Mouse (Mus musculus): ENCODE results near the gene Mcat. TPM values are rescaled to one million over a fixed set of nuclear protein-coding genes. Genes with fewer than 3 reads are reported as not detected.

Gene Mcat
- polyA plus RNA-seq (2014; fragmentation: Nextera tagmentation; extraction: Ambion mirVana): 31.8 and 36.6 TPM in 2 replicates

GRCm38 (mm10) chr15:83563327-83563856 is at the start of gene Mcat, which contains the start of gene Tspo:
Gene Mcat (minus strand): TSS chr15:83563787.
Gene Tspo (plus strand): TSS chr15:83563592.
- Histone ChIP-seq H3K9ac (replicated peaks; ENCODE audit: low read depth, low read length) (peak within 1 kb of the TSS; percentile 52), H3K9me3 (ENCODE audit: control insufficient read depth, low read length) (no peaks in the 10 kb centered on the region), H3K4me2 (ENCODE audit: low read depth, low read length) (peak within 1 kb of the TSS; percentile 64), H3K27ac (ENCODE audit: low read depth, low read length) (no peak within 1 kb of the TSS), H3K27me3 (ENCODE audit: control insufficient read depth, insufficient read depth, low read length) (peaks cover 4% of the 10 kb centered on the region), H3K36me3 (ENCODE audit: control insufficient read depth, insufficient read depth, low read length) (no peaks in the 10 kb centered on the region), H3K4me1 (ENCODE audit: control insufficient read depth, insufficient read depth, low read length) (peaks cover 14% of the 10 kb centered on the region; the same call in 1 of the 2 replicates), H3K4me3 (ENCODE audit: low read depth, low read length) (peak within 1 kb of the TSS; percentile 25)
- ATAC-seq (ENCODE audit: low read depth): no peak
- WGBS: under 1% methylated on average over 28 of the region's 28 CpGs

- no peak for ATAC-seq (ENCODE audit: low read depth)
- peaks cover 5% of the 10 kb centered on the region; the same call in 1 of the 2 replicates for H3K36me3 ChIP-seq (ENCODE audit: control insufficient read depth, insufficient read depth, low read length)
Observed at GRCm38 (mm10) chr15:83607115-83607802, 43.7 kb upstream of the Mcat start.

GRCm38 (mm10) chr15:83606700-83607099 is 43.1 kb upstream of the Mcat start:
- Histone ChIP-seq H3K9me3 (ENCODE audit: control insufficient read depth, low read length) (no peaks in the 10 kb centered on the region), H3K36me3 (ENCODE audit: control insufficient read depth, insufficient read depth, low read length) (peaks cover under 1% of the 10 kb centered on the region; the same call in 1 of the 2 replicates), H3K4me3 (ENCODE audit: low read depth, low read length) (no peak overlapping the region), H3K4me1 (ENCODE audit: control insufficient read depth, insufficient read depth, low read length) (no peaks in the 10 kb centered on the region), H3K9ac (replicated peaks; ENCODE audit: low read depth, low read length) (no peak overlapping the region), H3K27me3 (ENCODE audit: control insufficient read depth, insufficient read depth, low read length) (no peaks in the 10 kb centered on the region), H3K27ac (ENCODE audit: low read depth, low read length) (no peak overlapping the region), H3K4me2 (ENCODE audit: low read depth, low read length) (no peak overlapping the region)
- ATAC-seq (ENCODE audit: low read depth): no peak
- 87% methylated on average over 8 of the region's 8 CpGs for WGBS

More at GRCm38 (mm10) chr15:83607115-83607802, 43.7 kb upstream of the Mcat start:
- Histone ChIP-seq H3K27ac (ENCODE audit: low read depth, low read length) (no peak overlapping the region), H3K4me3 (ENCODE audit: low read depth, low read length) (no peak overlapping the region), H3K9me3 (ENCODE audit: control insufficient read depth, low read length) (no peaks in the 10 kb centered on the region), H3K4me1 (ENCODE audit: control insufficient read depth, insufficient read depth, low read length) (no peaks in the 10 kb centered on the region), H3K4me2 (ENCODE audit: low read depth, low read length) (no peak overlapping the region), H3K9ac (replicated peaks; ENCODE audit: low read depth, low read length) (no peak overlapping the region), H3K27me3 (ENCODE audit: control insufficient read depth, insufficient read depth, low read length) (no peaks in the 10 kb centered on the region)
- WGBS: 50% methylated on average over 15 of the region's 15 CpGs

GRCm38 (mm10) chr15:83606216-83606615 is 42.6 kb upstream of the Mcat start:
- Histone ChIP-seq H3K9ac (replicated peaks; ENCODE audit: low read depth, low read length) (no peak overlapping the region), H3K36me3 (ENCODE audit: control insufficient read depth, insufficient read depth, low read length) (no peaks in the 10 kb centered on the region), H3K4me3 (ENCODE audit: low read depth, low read length) (no peak overlapping the region), H3K27ac (ENCODE audit: low read depth, low read length) (no peak overlapping the region), H3K9me3 (ENCODE audit: control insufficient read depth, low read length) (no peaks in the 10 kb centered on the region), H3K4me2 (ENCODE audit: low read depth, low read length) (no peak overlapping the region), H3K27me3 (ENCODE audit: control insufficient read depth, insufficient read depth, low read length) (no peaks in the 10 kb centered on the region), H3K4me1 (ENCODE audit: control insufficient read depth, insufficient read depth, low read length) (no peaks in the 10 kb centered on the region)
- 92% methylated on average over 11 of the region's 11 CpGs for WGBS
- no peak for ATAC-seq (ENCODE audit: low read depth)

GRCm38 (mm10) chr15:83603426-83603825 is 39.8 kb upstream of the Mcat start:
- Histone ChIP-seq H3K4me2 (ENCODE audit: low read depth, low read length) (no peak overlapping the region), H3K27ac (ENCODE audit: low read depth, low read length) (no peak overlapping the region), H3K36me3 (ENCODE audit: control insufficient read depth, insufficient read depth, low read length) (no peaks in the 10 kb centered on the region), H3K9me3 (ENCODE audit: control insufficient read depth, low read length) (no peaks in the 10 kb centered on the region), H3K4me3 (ENCODE audit: low read depth, low read length) (no peak overlapping the region), H3K4me1 (ENCODE audit: control insufficient read depth, insufficient read depth, low read length) (no peaks in the 10 kb centered on the region), H3K9ac (replicated peaks; ENCODE audit: low read depth, low read length) (no peak overlapping the region), H3K27me3 (ENCODE audit: control insufficient read depth, insufficient read depth, low read length) (no peaks in the 10 kb centered on the region)
- WGBS: 98% methylated on average over 7 of the region's 7 CpGs
- no peak for ATAC-seq (ENCODE audit: low read depth)

- H3K4me3 ChIP-seq (ENCODE audit: low read depth, low read length): no peak overlapping the region
Observed at GRCm38 (mm10) chr15:83603046-83603396, 39.4 kb upstream of the Mcat start.

GRCm38 (mm10) chr15:83602372-83603045 is 38.9 kb upstream of the Mcat start:
- WGBS: 79% methylated on average over 13 of the region's 13 CpGs
- no peak for ATAC-seq (ENCODE audit: low read depth)

More at GRCm38 (mm10) chr15:83603046-83603396, 39.4 kb upstream of the Mcat start:
- Histone ChIP-seq H3K4me1 (ENCODE audit: control insufficient read depth, insufficient read depth, low read length) (no peaks in the 10 kb centered on the region), H3K9ac (replicated peaks; ENCODE audit: low read depth, low read length) (no peak overlapping the region), H3K27ac (ENCODE audit: low read depth, low read length) (no peak overlapping the region), H3K9me3 (ENCODE audit: control insufficient read depth, low read length) (no peaks in the 10 kb centered on the region), H3K4me2 (ENCODE audit: low read depth, low read length) (no peak overlapping the region), H3K27me3 (ENCODE audit: control insufficient read depth, insufficient read depth, low read length) (no peaks in the 10 kb centered on the region), H3K36me3 (ENCODE audit: control insufficient read depth, insufficient read depth, low read length) (no peaks in the 10 kb centered on the region)
- no peak for ATAC-seq (ENCODE audit: low read depth)
- 100% methylated on average over 1 of the region's 1 CpGs for WGBS

GRCm38 (mm10) chr15:83601185-83601584 is 37.6 kb upstream of the Mcat start:
- H3K27me3 ChIP-seq (ENCODE audit: control insufficient read depth, insufficient read depth, low read length): no peaks in the 10 kb centered on the region
- no peaks in the 10 kb centered on the region for H3K36me3 ChIP-seq (ENCODE audit: control insufficient read depth, insufficient read depth, low read length)
- no peaks in the 10 kb centered on the region for H3K9me3 ChIP-seq (ENCODE audit: control insufficient read depth, low read length)
- ATAC-seq (ENCODE audit: low read depth): no peak
- H3K4me3 ChIP-seq (ENCODE audit: low read depth, low read length): no peak overlapping the region
- H3K4me1 ChIP-seq (ENCODE audit: control insufficient read depth, insufficient read depth, low read length): no peaks in the 10 kb centered on the region
- H3K9ac ChIP-seq (replicated peaks; ENCODE audit: low read depth, low read length): no peak overlapping the region
- 78% methylated on average over 4 of the region's 4 CpGs for WGBS
- no peak overlapping the region for H3K4me2 ChIP-seq (ENCODE audit: low read depth, low read length)
- H3K27ac ChIP-seq (ENCODE audit: low read depth, low read length): no peak overlapping the region

More at GRCm38 (mm10) chr15:83602372-83603045, 38.9 kb upstream of the Mcat start:
- Histone ChIP-seq H3K4me3 (ENCODE audit: low read depth, low read length) (no peak overlapping the region), H3K9me3 (ENCODE audit: control insufficient read depth, low read length) (no peaks in the 10 kb centered on the region), H3K4me1 (ENCODE audit: control insufficient read depth, insufficient read depth, low read length) (no peaks in the 10 kb centered on the region), H3K27me3 (ENCODE audit: control insufficient read depth, insufficient read depth, low read length) (no peaks in the 10 kb centered on the region), H3K4me2 (ENCODE audit: low read depth, low read length) (no peak overlapping the region), H3K36me3 (ENCODE audit: control insufficient read depth, insufficient read depth, low read length) (no peaks in the 10 kb centered on the region), H3K27ac (ENCODE audit: low read depth, low read length) (no peak overlapping the region), H3K9ac (replicated peaks; ENCODE audit: low read depth, low read length) (no peak overlapping the region)

GRCm38 (mm10) chr15:83596833-83597232 is 33.2 kb upstream of the Mcat start:
- no peak for ATAC-seq (ENCODE audit: low read depth)
- Histone ChIP-seq H3K4me2 (ENCODE audit: low read depth, low read length) (no peak overlapping the region), H3K4me3 (ENCODE audit: low read depth, low read length) (no peak overlapping the region), H3K4me1 (ENCODE audit: control insufficient read depth, insufficient read depth, low read length) (peaks cover 12% of the 10 kb centered on the region; the same call in 1 of the 2 replicates), H3K36me3 (ENCODE audit: control insufficient read depth, insufficient read depth, low read length) (no peaks in the 10 kb centered on the region), H3K27ac (ENCODE audit: low read depth, low read length) (no peak overlapping the region), H3K9me3 (ENCODE audit: control insufficient read depth, low read length) (no peaks in the 10 kb centered on the region), H3K9ac (replicated peaks; ENCODE audit: low read depth, low read length) (no peak overlapping the region), H3K27me3 (ENCODE audit: control insufficient read depth, insufficient read depth, low read length) (no peaks in the 10 kb centered on the region)
- 91% methylated on average over 4 of the region's 4 CpGs for WGBS
